ENCODE assay signal across 12 mouse cellular contexts in genomic region chr11:109124284-109124683, GRCm38 (mm10). TPM values are rescaled to one million over a fixed set of nuclear protein-coding genes. Genes with fewer than 3 reads are reported as not detected.
DNase-seq lines count a peak whose midpoint lies in the region; ATAC-seq and TF ChIP-seq lines count a peak whose summit lies in the region.
"Had no signal": no experiment of that assay in that cellular context is flagged by ENCODE, and none has a peak within 500 bp of the region (broad histone marks: within the 10 kb centered on the region; RNA-seq: fewer than 3 reads in every experiment).

No protein-coding gene starts in this region.

- peak; percentile 77 for TF ChIP-seq CTCF in hindbrain, postnatal 0 days (IDR thresholded peaks at IDR 0.05; ENCODE audit: low read depth)

- H3K9me3 ChIP-seq in hindbrain, postnatal 0 days (ENCODE audit: low read length): no peaks in the 10 kb centered on the region
- H3K9me3 ChIP-seq in hindbrain, embryonic 12.5 days (replicated peaks): no peaks in the 10 kb centered on the region
- H3K9me3 ChIP-seq in midbrain, embryonic 14.5 days (ENCODE audit: control insufficient read depth, low read length): no peaks in the 10 kb centered on the region
- no peaks in the 10 kb centered on the region for H3K9me3 ChIP-seq in midbrain, embryonic 15.5 days

- peak; percentile 69 for DNase-seq in hindbrain, postnatal 0 days (ENCODE audit: low spot score)
- DNase-seq in midbrain, embryonic 14.5 days: peak; percentile 45
- DNase-seq in ZHBTc4 (ENCODE audit: low read depth, low spot score) (peak; percentile 62), MN1 (ENCODE audit: low spot score) (no peak)
- peak; percentile 30 for DNase-seq in retina, embryonic 14.5 days (ENCODE audit: low spot score)
- DNase-seq: cerebellum, adult 11 months; layer of hippocampus, postnatal 36 days had no signal

- ATAC-seq in hindbrain, postnatal 0 days: no peak
- ATAC-seq in hindbrain, embryonic 12.5 days (ENCODE audit: low FRiP score): no peak
- no peak for ATAC-seq in midbrain, embryonic 14.5 days (ENCODE audit: low FRiP score, low TSS enrichment)
- no peak for ATAC-seq in midbrain, embryonic 15.5 days (replicated peaks)
- ATAC-seq: inflammation-experienced regulatory T-cells, adult 6 months had no signal

- no peak overlapping the region for H3K4me2 ChIP-seq in hindbrain, postnatal 0 days (ENCODE audit: low read depth, low read length)
- no peak overlapping the region for H3K4me2 ChIP-seq in hindbrain, embryonic 12.5 days (replicated peaks)
- H3K4me2 ChIP-seq in midbrain, embryonic 14.5 days (ENCODE audit: low read length): no peak overlapping the region
- no peak overlapping the region for H3K4me2 ChIP-seq in midbrain, embryonic 15.5 days

- 55% methylated on average over 3 of the region's 3 CpGs for WGBS in hindbrain, postnatal 0 days
- WGBS in hindbrain, embryonic 12.5 days: 61% methylated on average over 3 of the region's 3 CpGs
- WGBS in midbrain, embryonic 14.5 days: 66% methylated on average over 3 of the region's 3 CpGs
- 50% methylated on average over 3 of the region's 3 CpGs for WGBS in midbrain, embryonic 15.5 days

- no peaks in the 10 kb centered on the region for H3K27me3 ChIP-seq in hindbrain, postnatal 0 days (ENCODE audit: insufficient read depth, low read length)
- no peaks in the 10 kb centered on the region for H3K27me3 ChIP-seq in hindbrain, embryonic 12.5 days
- H3K27me3 ChIP-seq in midbrain, embryonic 14.5 days (ENCODE audit: control insufficient read depth, insufficient read depth, low read length): no peaks in the 10 kb centered on the region
- H3K27me3 ChIP-seq in midbrain, embryonic 15.5 days (replicated peaks): no peaks in the 10 kb centered on the region

- no peaks in the 10 kb centered on the region for H3K36me3 ChIP-seq in hindbrain, postnatal 0 days (ENCODE audit: insufficient read depth, low read length)
- no peaks in the 10 kb centered on the region for H3K36me3 ChIP-seq in hindbrain, embryonic 12.5 days
- H3K36me3 ChIP-seq in midbrain, embryonic 14.5 days (ENCODE audit: control insufficient read depth, insufficient read depth, low read length): no peaks in the 10 kb centered on the region
- no peaks in the 10 kb centered on the region for H3K36me3 ChIP-seq in midbrain, embryonic 15.5 days (replicated peaks)

- no peaks in the 10 kb centered on the region for H3K4me1 ChIP-seq in hindbrain, postnatal 0 days (ENCODE audit: insufficient read depth, low read length)
- H3K4me1 ChIP-seq in hindbrain, embryonic 12.5 days: no peaks in the 10 kb centered on the region
- no peaks in the 10 kb centered on the region for H3K4me1 ChIP-seq in midbrain, embryonic 14.5 days (ENCODE audit: control insufficient read depth, insufficient read depth, low read length)
- 0 out of 2 replicates have a peak, but pooled peaks cover 3% of the 10 kb centered on the region for H3K4me1 ChIP-seq in midbrain, embryonic 15.5 days

- H3K4me3 ChIP-seq in hindbrain, postnatal 0 days (ENCODE audit: low read length): no peak overlapping the region
- no peak overlapping the region for H3K4me3 ChIP-seq in hindbrain, embryonic 12.5 days
- H3K4me3 ChIP-seq in midbrain, embryonic 14.5 days (replicated peaks; ENCODE audit: low read depth, low read length): no peak overlapping the region
- H3K4me3 ChIP-seq in midbrain, embryonic 15.5 days: no peak overlapping the region

- H3K9ac ChIP-seq in hindbrain, postnatal 0 days (replicated peaks; ENCODE audit: low read length): no peak overlapping the region
- H3K9ac ChIP-seq in hindbrain, embryonic 12.5 days: no peak overlapping the region
- no peak overlapping the region for H3K9ac ChIP-seq in midbrain, embryonic 14.5 days (replicated peaks; ENCODE audit: low read length)
- no peak overlapping the region for H3K9ac ChIP-seq in midbrain, embryonic 15.5 days

- H3K27ac ChIP-seq in hindbrain, postnatal 0 days: no peak overlapping the region
- H3K27ac ChIP-seq in hindbrain, embryonic 12.5 days: no peak overlapping the region
- H3K27ac ChIP-seq in midbrain, embryonic 14.5 days (replicated peaks; ENCODE audit: low read depth, low read length): no peak overlapping the region
- no peak overlapping the region for H3K27ac ChIP-seq in midbrain, embryonic 15.5 days

RNA-seq across cellular contexts. Expression of gene E030025P04Rik, which starts 19.9 kb away (rescaled TPM):
- total RNA-seq in hindbrain, postnatal 0 days (2014; rRNA removed): not detected in 2 replicates
- not detected in 2 replicates for polyA plus RNA-seq in hindbrain, postnatal 0 days (2015; fragmentation: Nextera tagmentation; extraction: Ambion mirVana)
- polyA plus RNA-seq in hindbrain, embryonic 12.5 days (2016; fragmentation: Nextera tagmentation; extraction: Ambion mirVana): not detected in 2 replicates
- polyA plus RNA-seq in midbrain, embryonic 14.5 days (2014; fragmentation: Nextera tagmentation; extraction: Ambion mirVana): not detected in 2 replicates
- polyA plus RNA-seq in midbrain, embryonic 15.5 days (2015; fragmentation: Nextera tagmentation; extraction: Ambion mirVana): 0.15 TPM in 1 of 2 replicates, not detected in the other
- total RNA-seq: layer of hippocampus, postnatal 36 days had no signal
- polyA plus RNA-seq: gonadal fat pad, adult 2 months; inflammation-experienced regulatory T-cells, adult 6 months; neural tube, embryonic 11.5 days had no signal
